Mouse (Mus musculus) cerebellum, postnatal 10 days (tissue): ENCODE data around the gene Ppia.
"Not testable (repeated sequence)": the region's sequence is repeated elsewhere in the genome, so short reads cannot be mapped to it uniquely, and the experiment has no call there.

ENCODE experiments used
- DNase-seq, 2 experiments: peaks; one replicate each; pipeline ENCODE4 v3.0.0; 2021; ENCODE audit warnings: mixed read lengths in 2 of 2

Ppia gene

GRCm38 (mm10) chr11:6414751-6415550, at the start of gene Ppia:
Gene Ppia, plus strand, starts transcription at chr11:6415443.
- DNase-seq, result peak in 1 of 2 experiments; percentile 90

DNA sequence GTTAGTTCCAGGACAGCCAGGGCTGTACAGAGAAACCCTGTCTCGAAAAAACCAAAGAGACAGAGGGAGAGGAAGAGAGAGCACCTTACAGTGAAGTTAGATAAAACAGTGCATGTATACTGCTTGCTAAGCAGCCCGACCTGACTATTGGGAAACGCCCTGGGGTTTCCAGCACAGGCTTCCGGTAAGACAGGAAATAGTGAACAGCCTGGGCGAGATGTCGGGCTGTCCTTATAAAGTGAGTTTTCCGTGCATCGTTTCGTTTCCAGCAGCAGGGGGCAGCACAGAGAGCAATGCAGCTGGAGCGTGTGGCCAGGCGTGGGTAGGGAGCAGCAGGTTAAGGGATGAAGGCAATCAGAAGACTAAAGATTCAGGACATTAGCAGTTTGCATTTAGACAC, 49.4 kb upstream of the Ppia start:
- DNase-seq, result peak; percentile 86 to 88

DNA sequence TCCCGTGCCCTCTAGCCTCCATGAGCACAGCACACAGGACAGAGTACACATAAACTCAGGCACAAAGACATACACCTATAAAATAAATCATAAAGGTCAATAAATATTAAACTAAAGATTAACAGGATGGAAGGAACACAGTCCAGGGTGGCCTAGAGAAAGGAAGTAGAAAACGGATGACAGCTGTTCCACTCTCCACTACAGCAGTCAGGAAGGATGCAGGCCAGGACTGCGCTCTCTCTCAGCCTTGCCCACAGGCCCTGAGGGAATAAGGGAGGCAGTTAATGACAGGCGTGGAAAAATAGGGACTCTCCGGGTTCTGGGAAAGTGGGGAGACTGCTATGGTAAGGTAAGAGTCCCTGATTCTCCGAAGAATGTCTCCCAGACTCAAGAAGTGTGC, 48.8 kb upstream of the Ppia start:
- no peak for DNase-seq

DNA sequence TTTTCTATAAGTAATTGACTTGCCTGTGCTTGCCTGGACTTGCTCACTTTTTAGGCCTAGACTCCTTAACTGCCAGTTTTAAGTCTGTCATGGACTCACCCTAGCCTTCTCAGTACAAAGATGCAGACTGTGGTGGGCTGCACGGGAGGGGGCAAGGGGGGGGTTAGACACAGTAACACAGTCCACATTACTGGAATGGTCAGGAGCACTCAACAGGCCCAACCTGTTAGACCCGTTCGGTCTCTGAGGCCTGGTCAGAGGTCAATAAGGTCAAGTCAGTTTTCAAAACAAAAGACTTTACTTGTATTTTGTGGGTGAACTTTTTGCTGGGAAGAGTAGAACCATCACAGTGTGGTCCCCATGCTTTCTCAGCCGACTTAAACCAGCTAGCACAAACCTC, 48.1 kb upstream of the Ppia start:
- DNase-seq, result no peak

DNA sequence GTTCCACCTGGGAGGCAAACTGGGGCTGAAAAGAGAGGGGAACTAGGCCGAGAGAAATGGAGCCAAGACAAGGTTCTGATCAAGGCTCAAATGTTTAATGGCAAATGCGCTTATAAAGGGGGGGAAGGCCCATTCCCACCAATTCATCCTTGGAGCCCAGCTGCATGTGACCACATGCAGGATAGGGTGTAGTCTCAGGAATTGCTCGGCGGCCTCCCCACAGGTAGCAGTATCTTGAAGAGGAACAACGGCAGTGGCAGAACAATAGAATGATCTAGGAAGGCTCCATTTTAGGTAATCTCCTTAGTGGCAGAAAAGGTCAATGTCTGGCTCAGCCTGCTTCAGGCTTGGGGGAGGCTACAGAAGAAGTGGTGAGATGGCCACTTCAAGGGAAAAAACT, 47.3 kb upstream of the Ppia start:
- DNase-seq, result not testable (repeated sequence)

GRCm38 (mm10) chr11:6371376-6372155, 43.7 kb upstream of the Ppia start:
- DNase-seq, result no peak

DNA sequence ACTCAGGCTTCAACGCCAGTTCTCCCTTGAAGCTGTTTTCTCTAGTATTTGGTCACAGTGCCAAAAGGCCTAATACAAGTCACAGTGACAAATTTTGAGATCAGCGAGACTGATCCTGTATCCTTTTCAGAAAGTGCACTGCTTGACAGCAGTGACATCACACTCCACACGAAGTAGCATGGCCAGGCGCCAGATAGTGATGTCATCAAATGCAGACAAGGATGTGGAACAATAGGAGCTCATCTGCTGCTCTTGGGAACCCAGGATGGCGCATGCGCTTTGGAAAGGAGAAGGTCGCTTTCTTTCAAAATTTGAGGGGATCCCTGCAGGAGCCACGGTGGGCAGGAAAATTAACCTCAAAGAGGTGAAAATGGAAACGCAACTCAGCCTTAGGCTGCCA, 42.5 kb upstream of the Ppia start:
- DNase-seq, result peak; percentile 40 to 44

- DNase-seq, result no peak
Observed at GRCm38 (mm10) chr11:6380916-6381315, 34.3 kb upstream of the Ppia start.

DNA sequence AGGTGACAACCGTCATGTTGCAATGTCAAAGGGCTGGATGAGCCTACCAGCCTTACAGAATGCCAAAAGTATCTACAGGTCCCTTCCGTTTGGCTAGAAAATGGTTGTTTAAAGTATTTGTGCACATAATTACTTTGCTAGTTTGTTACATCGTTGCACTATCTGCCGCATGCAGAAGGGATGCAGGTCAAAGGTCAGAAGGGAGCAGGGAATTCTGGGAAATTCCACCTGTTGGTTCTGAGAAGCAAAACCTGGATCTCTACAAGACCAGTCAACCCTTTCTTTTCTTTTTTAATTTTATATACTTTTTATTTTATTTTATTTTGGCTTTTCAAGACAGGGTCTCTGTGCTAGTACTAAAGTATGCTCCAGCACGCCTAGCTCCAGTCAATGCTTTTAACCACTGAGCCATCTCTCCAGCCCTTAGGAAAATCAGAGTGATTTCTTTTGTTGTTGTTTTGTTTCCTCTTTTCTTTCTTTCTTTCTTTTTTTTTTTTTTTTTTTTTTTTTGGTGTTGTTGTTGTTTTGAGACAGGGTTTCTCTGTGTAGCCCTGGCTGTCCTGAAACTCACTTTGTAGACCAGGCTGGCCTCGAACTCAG, 27.0 kb upstream of the Ppia start:
- peak in 1 of 2 experiments; percentile 32 for DNase-seq

GRCm38 (mm10) chr11:6388726-6389413, 26.4 kb upstream of the Ppia start, which contains the start of gene Zmiz2:
Gene Zmiz2, plus strand, starts transcription at chr11:6389074.
- DNase-seq, result peak; percentile 98

- DNase-seq, result no peak
Observed at GRCm38 (mm10) chr11:6389483-6389921, 25.7 kb upstream of the Ppia start.

GRCm38 (mm10) chr11:6390376-6391053, 24.7 kb upstream of the Ppia start:
- peak in 1 of 2 experiments; percentile 17 for DNase-seq

- peak in 1 of 2 experiments; percentile 12 for DNase-seq
Observed at GRCm38 (mm10) chr11:6391516-6392276, 23.5 kb upstream of the Ppia start.

- DNase-seq, result no peak
Observed at GRCm38 (mm10) chr11:6392857-6393256, 22.4 kb upstream of the Ppia start.

GRCm38 (mm10) chr11:6393866-6394265, 21.4 kb upstream of the Ppia start:
- peak; percentile 85 to 88 for DNase-seq

DNA sequence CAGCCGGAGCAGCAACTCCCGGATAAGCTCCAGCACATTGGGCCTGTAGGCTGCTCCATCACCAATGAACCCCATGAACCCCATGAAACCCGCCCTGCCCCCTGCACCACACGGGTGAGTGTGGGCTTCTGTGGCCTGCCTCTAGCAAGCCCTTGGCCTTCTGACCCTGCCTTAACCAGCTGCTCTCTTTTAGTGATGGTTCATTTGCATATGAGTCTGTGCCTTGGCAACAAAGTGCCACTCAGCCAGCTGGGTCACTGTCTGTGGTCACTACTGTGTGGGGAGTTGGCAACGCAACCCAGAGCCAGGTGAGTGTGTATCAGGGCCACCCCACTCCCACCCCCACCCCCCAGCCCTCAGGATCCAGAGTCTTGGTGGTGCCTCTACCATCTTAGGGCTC, 19.7 kb upstream of the Ppia start:
- peak in 1 of 2 experiments; percentile 34 for DNase-seq

DNA sequence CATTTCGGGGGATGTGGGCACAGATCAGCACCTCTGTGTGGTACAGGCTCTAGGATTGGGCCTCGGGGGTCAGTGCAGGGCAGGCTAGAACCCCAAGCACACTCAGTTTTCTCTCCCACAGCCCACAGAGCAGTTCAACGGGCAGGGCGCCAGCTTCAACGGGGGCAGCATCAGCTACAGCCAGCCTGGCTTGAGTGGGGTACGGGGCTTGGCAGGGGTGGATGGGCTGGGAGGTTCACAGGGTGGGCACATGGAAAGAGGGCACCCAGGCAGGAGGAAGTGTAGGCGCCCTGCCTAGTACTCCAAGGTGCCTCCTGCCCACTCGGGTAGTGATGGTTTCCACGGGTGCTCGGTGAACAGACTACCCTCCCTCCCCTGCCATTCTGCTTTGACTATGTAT, 17.1 kb upstream of the Ppia start:
- no peak for DNase-seq

GRCm38 (mm10) chr11:6402515-6403510, 12.4 kb upstream of the Ppia start:
- DNase-seq, result peak; percentile 77 to 85

- no peak for DNase-seq
Observed at GRCm38 (mm10) chr11:6403830-6404405, 11.3 kb upstream of the Ppia start.
